Mouse (Mus musculus): ENCODE data around the gene Itpr1.

The Itpr1 gene

DNA sequence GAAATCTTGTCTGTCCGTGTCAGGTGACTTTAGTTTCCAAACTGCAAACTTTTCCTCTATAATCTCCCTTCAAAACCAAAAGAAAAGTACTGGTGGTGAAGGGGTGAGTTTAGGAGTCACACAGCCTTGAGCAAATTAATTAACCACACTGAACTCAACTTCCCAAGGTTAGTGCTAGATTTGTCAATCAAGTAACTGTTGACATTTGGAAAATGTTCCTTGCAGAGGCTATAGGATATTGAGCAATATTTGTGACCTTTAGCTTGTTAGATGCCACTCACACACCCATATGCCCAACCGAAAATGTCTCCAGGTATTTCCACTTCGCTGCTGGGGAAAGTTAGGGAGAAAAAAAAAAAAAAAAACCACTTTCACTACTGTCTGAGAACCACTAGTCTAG, 259.0 kb downstream of the Itpr1 start:
- no peak for DNase-seq (ENCODE audit: low spot score)

DNA sequence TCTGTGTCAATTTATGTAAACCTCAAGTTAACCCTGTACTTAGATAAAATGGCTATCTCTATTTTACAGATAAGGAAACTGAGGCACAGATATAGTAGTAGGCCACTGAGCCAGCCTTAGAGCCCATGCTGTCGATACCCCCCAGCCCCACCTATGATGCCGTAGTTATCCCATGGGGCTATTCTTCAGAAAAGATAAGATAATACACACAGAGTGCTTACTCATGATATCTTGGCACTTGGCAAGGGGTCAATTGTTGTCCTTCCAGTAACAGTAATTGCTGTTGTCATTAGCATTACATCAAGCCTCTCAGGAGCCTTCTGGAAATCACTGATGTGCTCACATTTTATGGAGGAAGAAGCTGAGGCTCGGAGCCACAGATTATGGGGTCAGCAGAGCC, 259.9 kb downstream of the Itpr1 start:
- no peak for DNase-seq (ENCODE audit: low spot score)

- DNase-seq (ENCODE audit: low spot score): peak; percentile 22
These were observed 263.9 kb downstream of the Itpr1 start for GRCm38 (mm10) chr6:108476797-108477235.

DNA sequence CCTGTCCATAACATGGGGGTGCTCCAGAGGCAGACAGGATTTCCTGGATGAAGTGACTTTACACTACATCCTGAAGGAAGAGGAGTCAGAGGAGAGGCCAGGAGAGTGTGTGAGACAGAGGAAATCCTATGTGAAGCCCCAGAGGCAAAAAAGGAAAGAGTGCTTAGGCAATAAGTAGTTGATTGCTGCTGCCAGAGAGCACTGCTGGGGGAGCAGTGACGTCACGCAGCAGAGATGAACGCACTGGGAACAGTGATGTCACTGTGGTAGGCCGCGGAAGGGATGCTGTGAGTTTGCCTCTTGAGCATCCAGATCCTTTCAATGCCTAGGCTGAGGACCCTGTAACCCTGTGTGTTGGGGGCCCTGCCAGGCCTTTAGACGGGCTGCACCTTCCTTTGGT, 264.7 kb downstream of the Itpr1 start:
- DNase-seq (ENCODE audit: low spot score): no peak

GRCm38 (mm10) chr6:108481190-108481589, 268.3 kb downstream of the Itpr1 start:
- no peak for DNase-seq (ENCODE audit: low spot score)

- no peak for DNase-seq (ENCODE audit: low spot score)
These were observed 269.6 kb downstream of the Itpr1 start for GRCm38 (mm10) chr6:108482464-108482863.

DNA sequence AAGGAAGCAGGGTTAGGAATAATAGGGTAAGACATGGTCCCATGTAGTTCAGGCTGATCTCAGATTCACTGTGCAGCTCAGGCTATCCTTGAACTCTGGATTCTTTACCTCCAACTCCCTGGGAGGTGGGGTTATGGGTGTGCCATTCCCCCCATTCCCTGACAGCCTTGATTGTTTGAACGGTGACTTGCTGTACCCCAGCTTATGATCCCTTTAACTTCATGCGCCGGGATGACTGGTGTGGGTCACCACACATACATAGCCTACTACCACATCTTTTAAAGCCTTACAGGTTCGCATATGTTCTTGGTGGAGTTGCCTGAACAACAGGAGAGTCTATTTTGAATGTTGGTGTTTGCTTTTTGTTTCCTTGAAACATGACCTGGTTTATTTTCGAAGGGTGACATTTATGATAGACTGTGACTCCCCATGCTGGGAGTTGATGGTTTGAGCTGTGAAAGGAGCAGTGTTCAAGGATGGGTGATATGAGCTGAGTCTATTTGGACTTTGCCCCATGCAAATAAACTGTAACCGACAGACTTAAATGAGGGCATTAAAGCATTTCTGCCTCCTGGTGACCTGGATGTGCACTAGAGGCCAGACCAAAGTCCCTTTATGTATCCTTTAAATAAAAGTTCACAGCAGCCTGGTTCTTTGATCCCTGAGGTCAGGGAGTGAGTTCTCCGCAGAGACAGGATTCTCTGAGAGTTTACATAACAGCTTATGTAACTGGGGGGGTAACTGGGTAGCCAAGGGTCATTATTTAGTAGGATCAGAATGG, 273.5 kb downstream of the Itpr1 start:
- DNase-seq (ENCODE audit: low spot score): no peak

GRCm38 (mm10) chr6:108487300-108487835, 274.5 kb downstream of the Itpr1 start:
- no peak for DNase-seq (ENCODE audit: low spot score)

DNA sequence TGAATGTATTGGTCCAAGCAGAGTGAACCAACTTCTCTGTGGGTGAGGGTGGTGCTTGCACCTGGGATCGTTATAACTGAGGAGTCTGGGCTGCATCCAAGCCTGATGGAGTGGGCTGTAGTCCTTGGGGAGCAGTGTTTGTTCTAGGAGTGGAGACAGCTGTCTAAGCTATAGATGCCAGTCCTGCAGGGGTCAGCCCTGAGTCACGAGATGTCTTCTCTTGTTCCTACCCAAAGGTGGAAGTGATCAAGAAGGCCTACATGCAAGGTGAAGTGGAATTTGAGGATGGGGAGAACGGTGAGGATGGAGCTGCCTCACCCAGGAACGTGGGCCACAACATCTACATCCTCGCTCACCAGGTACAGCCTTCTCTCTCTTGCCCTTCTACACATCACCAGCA, 275.4 kb downstream of the Itpr1 start:
- no peak for DNase-seq (ENCODE audit: low spot score)

DNA sequence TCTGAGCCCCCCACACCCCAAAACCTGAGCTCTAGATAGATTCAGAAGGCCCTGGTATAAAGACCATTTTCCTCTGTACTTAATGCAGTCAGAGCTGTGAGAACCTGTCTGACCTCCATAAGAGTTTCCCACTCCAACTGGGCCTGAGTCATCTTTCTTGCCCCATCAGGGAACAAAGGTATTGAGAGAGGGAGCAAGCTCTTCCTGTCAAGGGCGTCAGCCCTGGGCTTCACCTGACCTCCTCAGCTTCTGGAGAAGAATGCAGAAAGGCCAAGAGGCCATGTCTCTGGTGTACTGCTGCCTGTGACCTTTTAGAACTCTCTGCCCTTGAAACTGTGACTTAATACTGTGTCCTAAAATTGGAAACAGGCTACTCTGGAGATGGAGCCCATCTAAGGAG, 279.1 kb downstream of the Itpr1 start:
- no peak for DNase-seq (ENCODE audit: low spot score)

GRCm38 (mm10) chr6:108493753-108494152, 280.9 kb downstream of the Itpr1 start:
- DNase-seq (ENCODE audit: low spot score): no peak

GRCm38 (mm10) chr6:108494185-108494804, 281.4 kb downstream of the Itpr1 start:
- no peak for DNase-seq (ENCODE audit: low spot score)

DNA sequence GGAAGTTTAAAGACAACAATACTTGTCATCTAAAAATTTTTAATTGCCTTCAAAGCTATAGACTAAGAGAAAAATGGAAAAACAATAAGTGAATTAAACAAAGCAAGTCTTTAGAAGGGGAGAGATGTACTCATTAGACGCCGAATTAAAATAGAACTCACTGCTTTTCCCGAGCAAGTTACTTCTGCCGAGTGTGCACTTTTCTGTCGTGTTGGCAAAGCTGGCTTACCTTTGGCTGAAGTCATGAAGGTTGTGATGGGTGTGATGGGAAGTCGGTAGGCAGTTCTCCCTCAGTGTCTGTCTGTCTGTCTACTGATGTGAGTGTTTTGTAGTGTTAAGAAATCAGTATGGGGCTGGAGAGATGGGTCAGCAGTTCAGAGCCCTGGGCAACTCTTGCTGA, 282.1 kb downstream of the Itpr1 start:
- DNase-seq (ENCODE audit: low spot score): no peak

- no peak for DNase-seq (ENCODE audit: low spot score)
These were observed 285.2 kb downstream of the Itpr1 start for GRCm38 (mm10) chr6:108498070-108498469.

DNA sequence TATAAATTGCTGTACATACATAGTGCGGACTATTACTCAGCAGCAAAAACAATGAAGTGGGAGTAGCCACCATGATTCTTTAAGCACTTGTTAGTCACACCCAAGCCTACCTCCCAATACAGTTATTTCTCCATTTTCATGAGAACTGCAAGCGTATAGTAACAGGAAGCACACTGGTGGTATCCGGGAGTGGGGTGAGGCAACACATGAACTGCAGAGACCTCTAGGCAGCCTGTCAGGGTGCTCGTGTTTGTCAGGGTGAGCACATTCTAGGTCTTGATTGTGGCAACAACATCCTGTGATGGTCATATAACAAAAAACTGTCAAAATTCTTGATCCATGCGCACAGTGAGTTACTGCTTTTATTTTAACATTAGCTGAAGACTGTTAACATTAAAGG, 290.8 kb downstream of the Itpr1 start:
- peak; percentile 81 for DNase-seq (ENCODE audit: low spot score)

DNA sequence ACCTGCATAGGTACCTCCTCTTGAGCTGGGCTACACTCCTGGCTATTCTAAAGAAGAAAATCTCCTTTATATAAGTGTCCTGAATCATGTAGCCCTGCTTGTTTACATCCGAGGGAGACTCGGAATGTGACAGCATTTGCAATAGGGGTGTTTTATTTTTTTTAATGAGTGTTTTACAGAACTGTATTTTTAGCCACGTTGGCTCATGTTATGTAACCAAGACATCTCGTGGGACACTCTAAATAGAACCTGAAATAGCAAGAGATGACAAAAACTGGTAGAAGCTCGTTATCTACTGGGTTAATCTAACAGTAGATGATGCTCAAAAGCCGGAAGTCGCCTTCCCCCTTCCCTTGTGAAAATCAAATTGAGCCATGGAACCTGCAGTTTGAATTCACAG, 291.8 kb downstream of the Itpr1 start:
- peak; percentile 36 for DNase-seq (ENCODE audit: low spot score)

- DNase-seq (ENCODE audit: low spot score): no peak
These were observed 293.3 kb downstream of the Itpr1 start for GRCm38 (mm10) chr6:108506161-108506560.

DNA sequence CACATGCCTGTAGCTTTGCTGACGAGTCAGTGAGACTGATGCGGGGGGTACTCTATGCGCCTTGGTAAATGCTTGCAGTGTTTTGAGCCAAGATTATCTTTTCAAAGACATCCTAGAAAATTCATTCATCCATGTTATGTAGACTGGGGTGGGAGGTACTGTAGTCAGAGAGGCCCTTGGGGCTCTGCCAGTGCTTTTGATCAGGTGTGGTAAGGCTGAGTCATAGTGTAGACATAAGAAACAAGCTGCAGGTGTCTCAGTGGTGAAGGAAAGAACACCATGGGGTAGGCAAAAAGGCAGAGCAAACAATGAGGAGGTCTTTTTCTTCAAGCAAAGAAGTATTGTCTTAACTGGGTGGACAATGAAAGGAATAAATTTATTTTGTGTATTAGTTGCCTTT, 294.4 kb downstream of the Itpr1 start:
- DNase-seq (ENCODE audit: low spot score): no peak

DNA sequence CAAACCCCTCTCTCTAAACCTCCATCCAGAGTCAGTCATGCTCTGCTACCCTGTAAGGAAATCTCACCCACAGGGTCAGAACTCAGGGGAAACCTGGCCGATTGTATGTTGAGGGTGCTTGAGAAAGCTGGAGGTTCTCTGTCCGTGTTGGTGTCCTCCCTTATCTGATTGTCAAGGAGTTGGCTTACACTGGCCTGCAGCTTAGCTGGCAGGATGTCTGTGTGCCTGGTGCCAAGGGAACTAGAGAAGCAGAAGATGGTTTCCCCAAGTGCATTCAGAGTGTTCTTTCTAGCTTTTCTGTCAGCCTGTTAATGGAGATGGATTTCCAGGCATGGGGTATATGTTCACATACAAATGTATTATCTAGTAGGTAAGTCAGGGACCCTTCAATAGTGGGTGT, 296.4 kb downstream of the Itpr1 start:
- DNase-seq (ENCODE audit: low spot score): no peak

DNA sequence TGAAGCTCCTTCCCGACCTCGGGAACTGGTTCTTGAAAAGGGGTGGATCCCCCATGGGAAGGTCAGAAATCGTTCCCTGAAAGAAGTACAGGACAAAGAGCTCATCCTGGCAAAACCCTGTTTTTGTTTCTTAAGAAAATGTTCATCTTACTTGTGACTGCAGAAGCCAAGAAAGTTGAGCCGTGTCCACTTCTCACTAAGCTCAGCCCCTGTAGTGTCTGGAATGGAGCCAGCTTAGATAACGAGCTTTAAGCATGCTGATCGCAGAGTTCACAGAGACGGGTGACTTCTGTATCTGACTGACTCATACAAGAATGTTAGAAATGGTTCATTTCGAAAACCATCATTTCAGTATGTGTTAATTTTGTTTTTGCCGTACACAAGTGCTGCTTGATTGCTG, 297.2 kb downstream of the Itpr1 start:
- DNase-seq (ENCODE audit: low spot score): no peak

DNA sequence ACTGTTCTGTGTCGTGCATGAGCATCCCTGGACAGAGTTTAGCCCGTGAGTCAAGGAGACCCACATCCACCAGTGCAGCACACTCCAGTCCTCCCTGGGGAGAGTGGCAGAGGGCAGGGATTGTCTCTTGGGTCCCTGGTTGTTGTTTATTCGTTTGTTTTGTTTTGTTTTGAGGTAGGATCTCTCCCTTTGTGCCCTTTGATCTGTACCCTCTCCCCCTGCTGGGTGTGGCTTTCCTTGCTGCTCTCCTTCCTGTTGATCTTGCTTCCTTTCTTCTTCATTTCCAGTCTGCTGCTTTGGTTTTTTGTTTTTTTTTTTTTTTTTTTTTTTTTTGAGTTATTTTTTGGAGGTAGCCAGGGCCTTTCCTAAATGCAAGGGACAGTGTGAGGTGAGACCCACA, 299.2 kb downstream of the Itpr1 start:
- DNase-seq (ENCODE audit: low spot score): no peak

- DNase-seq (ENCODE audit: low spot score): no peak
These were observed 300.1 kb downstream of the Itpr1 start for GRCm38 (mm10) chr6:108512994-108513393.

GRCm38 (mm10) chr6:108516248-108516647, 303.4 kb downstream of the Itpr1 start:
- no peak for DNase-seq (ENCODE audit: low spot score)

Measured in T-cell, adult 2 months (primary cell).